Mouse (Mus musculus) megakaryocyte, embryonic 14.5 days (primary cell): ENCODE results near the gene Cnst.

ENCODE experiments used
- FLI1 ChIP-seq: IDR thresholded peaks from 2 replicates; pipeline ENCODE4 v1.6.1; 2012; ENCODE audit warnings: low read length, inconsistent platforms, mixed read lengths
- GATA1 ChIP-seq: IDR thresholded peaks from 3 replicates; pipeline ENCODE4 v1.6.1; 2012; ENCODE audit warnings: mixed read lengths, low read length, inconsistent platforms, borderline replicate concordance

GRCm38 (mm10) chr1:179548996-179549752, 3.0 kb downstream of the Cnst start:
- TF ChIP-seq GATA1 (no peak), FLI1 (no peak)
